Mouse (Mus musculus) gastrocnemius, postnatal 4 days (tissue): ENCODE results near the gene Cemip2. TPM values are rescaled to one million over a fixed set of nuclear protein-coding genes. Genes with fewer than 3 reads are reported as not detected.

Source experiments
- DNase-seq, 2 experiments: peaks; one replicate each; pipeline ENCODE4 v3.0.0; 2021 to 2022; ENCODE audit warnings: low spot score in 2 of 2, mixed read lengths in 2 of 2
- long read RNA-seq, 2 experiments: library from polyadenylated mRNA; stranded (forward); transcript quantifications; one replicate each; pipeline ENCODE4 v2.0.0; 2021
- total RNA-seq, 2 experiments: library from RNA; stranded (reverse); gene quantifications; 2 replicates each; pipeline ENCODE4 v1.2.3; 2021

The Cemip2 gene
- 10 to 100 TPM; 19.8 to 22.5 TPM for total RNA-seq
- long read RNA-seq, experiment 1, full-length matches to known transcripts = 2 of 8 reads
- long read RNA-seq, experiment 1, partial matches to known transcripts = 4 of 8 reads
- long read RNA-seq, experiment 1, other reads (novel, unspliced or antisense) = 2 of 8 reads
- long read RNA-seq, experiment 2, full-length matches to known transcripts = 5 of 13 reads
- long read RNA-seq, experiment 2, partial matches to known transcripts = 7 of 13 reads
- long read RNA-seq, experiment 2, other reads (novel, unspliced or antisense) = 1 of 13 reads

- DNase-seq = peak; percentile 95 to 98
These were observed at the start of gene Cemip2 for GRCm38 (mm10) chr19:21778147-21778917. Cemip2 (plus strand) TSS chr19:21778342.

- DNase-seq = no peak
These were observed 49.8 kb upstream of the Cemip2 start for GRCm38 (mm10) chr19:21728342-21728741.

- no peak for DNase-seq
These were observed 46.3 kb upstream of the Cemip2 start for GRCm38 (mm10) chr19:21731887-21732286.

- no peak for DNase-seq
These were observed 45.0 kb upstream of the Cemip2 start for GRCm38 (mm10) chr19:21733176-21733575.

- DNase-seq = peak in 1 of 2 experiments; percentile 33
These were observed 44.0 kb upstream of the Cemip2 start for GRCm38 (mm10) chr19:21734112-21734511.

GRCm38 (mm10) chr19:21737446-21737845, 40.7 kb upstream of the Cemip2 start:
- DNase-seq = no peak

GRCm38 (mm10) chr19:21737881-21738590, 40.1 kb upstream of the Cemip2 start:
- DNase-seq = peak; percentile 49 to 83

- DNase-seq = peak in 1 of 2 experiments; percentile 36
These were observed 39.4 kb upstream of the Cemip2 start for GRCm38 (mm10) chr19:21738591-21739280.

GRCm38 (mm10) chr19:21742138-21742537, 36.0 kb upstream of the Cemip2 start:
- DNase-seq = peak in 1 of 2 experiments; percentile 14

- no peak for DNase-seq
These were observed 32.6 kb upstream of the Cemip2 start for GRCm38 (mm10) chr19:21745586-21745985.

- peak; percentile 30 to 52 for DNase-seq
These were observed 30.8 kb upstream of the Cemip2 start for GRCm38 (mm10) chr19:21747356-21747755.

- DNase-seq = no peak
These were observed 28.0 kb upstream of the Cemip2 start for GRCm38 (mm10) chr19:21750154-21750553.

- DNase-seq = no peak
These were observed 16.5 kb upstream of the Cemip2 start for GRCm38 (mm10) chr19:21761676-21762075.

- no peak for DNase-seq
These were observed 14.1 kb upstream of the Cemip2 start for GRCm38 (mm10) chr19:21764013-21764412.

- no peak for DNase-seq
These were observed 13.4 kb upstream of the Cemip2 start for GRCm38 (mm10) chr19:21764738-21765137.

GRCm38 (mm10) chr19:21767500-21768045, 10.6 kb upstream of the Cemip2 start:
- DNase-seq = no peak

- DNase-seq = no peak
These were observed 8.3 kb upstream of the Cemip2 start for GRCm38 (mm10) chr19:21769796-21770195.

- no peak for DNase-seq
These were observed 6.6 kb upstream of the Cemip2 start for GRCm38 (mm10) chr19:21771586-21771985.

- no peak for DNase-seq
These were observed 4.5 kb upstream of the Cemip2 start for GRCm38 (mm10) chr19:21773621-21774020.

- DNase-seq = no peak
These were observed 2.5 kb upstream of the Cemip2 start for GRCm38 (mm10) chr19:21775629-21776028.

- DNase-seq = no peak
These were observed 1.5 kb upstream of the Cemip2 start for GRCm38 (mm10) chr19:21776671-21777070.
